Mouse (Mus musculus) kidney, postnatal 25 days (tissue): ENCODE measurements around the gene Vmn2r72.

Source experiments
- DNase-seq, 2 experiments: peaks; one replicate each; pipeline ENCODE4 v3.0.0; 2021; ENCODE audit warnings: mixed read lengths in 2 of 2

Gene Vmn2r72

DNA sequence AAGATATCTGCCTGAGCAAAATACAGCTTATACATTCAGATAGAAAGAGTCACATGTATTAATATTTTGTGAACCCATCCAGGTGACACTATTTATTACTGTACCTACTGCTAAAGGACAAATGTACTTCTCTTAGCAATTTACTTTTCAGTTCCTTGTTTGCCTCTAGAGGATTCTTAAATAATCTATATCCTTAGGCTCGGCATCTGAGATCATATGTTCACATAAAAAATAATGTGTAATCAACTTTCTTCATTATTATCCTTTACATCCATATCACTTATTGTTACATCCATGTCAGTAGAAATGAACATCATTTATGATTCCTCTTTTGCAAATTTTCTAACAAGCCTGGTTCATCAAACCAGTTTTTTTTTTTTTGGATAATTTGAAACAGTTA, at the start of gene Vmn2r72:
Vmn2r72 (minus strand) TSS at position 101 of the 400 bp plus-strand sequence.
- DNase-seq = no peak
